Mouse (Mus musculus): Measurements from ENCODE around the gene Gga3.

Gene Gga3

DNA sequence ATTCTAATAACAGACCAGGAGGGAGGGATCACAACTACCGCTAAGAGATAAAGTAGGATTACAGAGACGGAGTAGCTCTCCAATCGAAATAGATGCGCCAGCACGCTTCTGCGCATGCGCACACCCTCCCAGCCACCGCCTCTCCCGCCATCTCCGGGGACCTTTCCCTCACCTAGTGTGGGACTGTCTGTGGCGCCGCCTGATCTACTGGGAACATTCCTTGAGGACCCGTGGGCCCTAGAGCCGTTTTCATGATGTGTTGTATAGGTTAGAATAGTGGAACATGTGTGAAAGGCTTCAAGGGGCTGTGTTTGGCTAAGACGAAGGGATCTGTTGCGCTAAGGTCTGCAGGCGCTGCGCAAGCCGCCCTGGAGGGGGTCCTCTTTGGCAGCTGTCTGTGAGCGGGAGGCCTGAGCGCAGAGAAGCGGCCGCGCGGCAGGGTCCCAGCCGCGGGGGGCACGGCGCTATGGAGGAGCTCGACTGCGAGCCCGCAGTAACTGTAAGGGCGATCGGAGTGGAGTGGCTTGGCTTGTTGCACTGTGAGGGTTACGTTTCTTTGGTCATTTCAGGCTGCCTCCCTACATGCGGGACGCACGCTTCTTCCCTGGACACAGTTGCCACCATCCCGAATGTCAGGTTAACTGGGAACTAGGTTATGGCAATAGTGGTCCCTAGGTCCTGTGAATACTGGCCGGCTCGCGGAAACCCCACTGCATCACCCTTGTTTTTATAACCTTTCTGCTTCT is 39.6 kb downstream of the Gga3 start, which contains the start of gene Nup85:
TSS of gene Nup85 (plus strand) at position 371 of the 746 bp plus-strand sequence.
- peak; percentile 99 for DNase-seq (ENCODE audit: low spot score)

- DNase-seq (ENCODE audit: low spot score) = peak; percentile 39
These were observed 40.4 kb downstream of the Gga3 start for GRCm38 (mm10) chr11:115563406-115563805.

DNA sequence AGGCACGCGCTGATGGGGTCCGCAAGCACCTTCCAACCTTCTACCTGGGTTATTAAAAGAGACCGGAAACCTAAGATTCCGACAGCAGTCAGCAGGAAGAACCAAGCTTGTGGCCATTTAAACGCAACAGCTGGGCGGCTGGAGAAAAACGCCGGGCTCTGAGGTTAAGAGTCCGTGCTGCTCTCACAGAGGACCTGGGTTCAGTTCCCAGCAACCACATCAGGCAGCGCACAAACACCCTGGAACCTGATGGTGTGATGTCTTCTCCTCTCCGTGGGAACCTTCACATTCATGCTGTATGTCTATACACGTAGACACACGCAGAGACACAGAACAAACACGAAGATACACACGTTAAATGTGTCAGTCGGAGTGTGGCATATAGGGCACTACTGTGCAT is 48.1 kb downstream of the Gga3 start:
- no peak for DNase-seq (ENCODE audit: low spot score)

- peak; percentile 24 for DNase-seq (ENCODE audit: low spot score)
These were observed 51.1 kb downstream of the Gga3 start for GRCm38 (mm10) chr11:115552783-115553182.

GRCm38 (mm10) chr11:115543571-115543970 is 60.3 kb downstream of the Gga3 start:
- no peak for DNase-seq (ENCODE audit: low spot score)

DNA sequence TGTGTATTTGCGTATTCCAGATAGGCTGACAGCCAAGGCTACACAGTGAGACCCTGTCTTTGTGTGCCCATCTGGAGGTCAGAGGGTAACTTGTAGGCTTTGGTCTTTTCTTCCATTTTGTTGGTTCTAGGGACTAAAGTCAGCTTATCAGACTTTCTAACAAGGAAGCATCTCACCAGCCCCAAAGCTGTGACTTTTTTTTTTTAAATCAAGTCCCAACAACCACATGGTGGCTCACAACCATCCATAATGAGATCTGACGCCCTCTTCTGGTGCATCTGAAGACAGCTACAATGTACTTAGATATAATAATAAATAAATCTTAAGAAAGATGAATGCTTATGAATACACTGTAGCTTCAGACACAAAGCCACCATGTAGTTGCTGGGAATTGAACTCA is 65.8 kb downstream of the Gga3 start:
- no peak for DNase-seq (ENCODE audit: low spot score)

GRCm38 (mm10) chr11:115536856-115537568 is 66.8 kb downstream of the Gga3 start:
- DNase-seq (ENCODE audit: low spot score) = peak; percentile 28

GRCm38 (mm10) chr11:115536038-115536681 is 67.7 kb downstream of the Gga3 start, which contains the start of gene Sumo2:
Sumo2 (minus strand) TSS chr11:115536276.
- DNase-seq (ENCODE audit: low spot score) = peak; percentile 95

DNA sequence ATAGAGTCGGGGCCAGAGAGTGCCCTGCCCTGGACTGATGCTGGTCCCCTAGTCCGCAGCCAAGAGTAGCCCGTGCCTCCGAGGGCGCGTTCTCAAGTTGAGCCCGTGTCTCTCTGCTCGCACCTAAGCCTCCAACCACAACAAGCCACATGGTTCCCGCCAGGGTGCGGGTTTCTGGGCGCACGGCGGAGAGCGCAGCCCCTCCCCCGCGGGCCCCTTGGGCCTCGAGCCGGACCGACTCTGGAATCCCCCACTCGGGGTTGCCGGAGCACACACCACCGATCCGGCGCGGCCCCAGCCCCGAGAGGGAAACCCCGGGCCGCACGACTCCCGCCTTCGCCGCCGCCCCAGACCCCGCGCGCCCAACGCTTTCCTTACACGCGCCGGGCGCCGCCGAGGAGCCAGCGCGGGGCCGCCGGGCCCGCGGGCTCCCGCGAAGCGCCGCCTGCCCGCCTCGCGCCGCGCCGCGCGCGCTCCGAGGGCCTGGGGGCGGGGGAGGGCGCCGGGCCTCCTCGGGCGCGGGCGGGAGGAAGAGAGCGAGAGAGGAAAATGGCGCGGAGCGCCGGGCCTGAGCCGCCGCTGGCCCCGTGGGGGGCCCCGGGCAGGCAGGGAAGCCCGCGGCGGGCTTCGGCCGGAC is 68.3 kb downstream of the Gga3 start:
- DNase-seq (ENCODE audit: low spot score) = peak; percentile 54

- DNase-seq (ENCODE audit: low spot score) = no peak
These were observed 69.0 kb downstream of the Gga3 start for GRCm38 (mm10) chr11:115534759-115535371.
